Mouse (Mus musculus) left cerebral cortex, adult 18-20 months (tissue): ENCODE data around the gene Catsper4. TPM values are rescaled to one million over a fixed set of nuclear protein-coding genes. Genes with fewer than 3 reads are reported as not detected.
A peak's percentile ranks its signal among the peaks of the same experiment; 100 is the strongest.

Source experiments
- DNase-seq, 2 experiments: peaks; one replicate each; pipeline ENCODE4 v3.0.0; 2021 to 2022; ENCODE audit warnings: low spot score in 2 of 2, mixed read lengths in 1 of 2
- total RNA-seq, 2 experiments: library from RNA; stranded (reverse); gene quantifications; 2 replicates each; pipeline ENCODE4 v1.2.3; 2021

The Catsper4 gene
- total RNA-seq, 2 experiments from 2014 or later = not detected

DNA sequence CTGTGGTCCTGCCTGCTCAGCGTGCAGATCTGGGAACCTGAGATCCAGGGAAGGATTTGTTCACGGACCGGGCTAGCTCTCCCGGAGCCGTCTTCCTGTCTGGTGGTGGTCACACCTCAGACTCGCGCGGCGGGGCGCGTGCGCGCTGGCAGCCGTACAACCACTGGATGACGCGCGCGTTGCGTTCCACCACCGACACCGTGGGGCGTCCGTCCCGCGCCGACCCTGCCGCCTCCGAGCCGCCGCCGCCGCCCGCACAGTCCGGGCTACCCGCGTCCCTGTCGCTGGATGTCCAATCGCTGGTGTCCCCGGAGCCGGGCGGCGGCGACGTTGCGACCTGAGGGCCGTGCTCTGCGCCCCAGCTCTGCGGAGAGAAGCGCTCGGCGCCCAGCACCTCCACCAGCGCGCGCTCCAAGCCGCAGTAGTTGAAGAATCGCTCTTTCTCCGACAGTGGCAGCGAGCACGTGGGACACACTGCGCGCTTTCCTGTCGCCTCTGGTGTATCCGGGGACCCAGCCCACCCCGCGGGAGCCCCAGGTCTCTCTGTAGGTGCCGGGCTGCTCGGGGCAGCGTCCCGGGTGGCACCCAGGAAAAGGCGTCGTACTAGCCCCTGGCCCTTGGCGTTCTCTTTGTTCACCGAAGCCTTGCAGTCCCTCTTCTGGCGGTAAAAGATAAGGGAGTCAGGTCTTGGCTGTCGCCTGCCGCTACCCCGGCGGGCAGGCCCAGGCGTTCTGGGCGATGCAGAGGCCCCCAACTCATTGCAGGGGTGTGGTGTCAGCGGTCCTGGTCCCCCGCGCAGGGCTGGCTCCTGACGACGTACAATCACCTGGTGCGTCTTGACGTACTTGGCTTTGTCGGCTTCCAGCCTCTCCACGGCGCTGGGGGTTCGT, 24.3 kb upstream of the Catsper4 start:
- peak; percentile 31 to 62 for DNase-seq

DNA sequence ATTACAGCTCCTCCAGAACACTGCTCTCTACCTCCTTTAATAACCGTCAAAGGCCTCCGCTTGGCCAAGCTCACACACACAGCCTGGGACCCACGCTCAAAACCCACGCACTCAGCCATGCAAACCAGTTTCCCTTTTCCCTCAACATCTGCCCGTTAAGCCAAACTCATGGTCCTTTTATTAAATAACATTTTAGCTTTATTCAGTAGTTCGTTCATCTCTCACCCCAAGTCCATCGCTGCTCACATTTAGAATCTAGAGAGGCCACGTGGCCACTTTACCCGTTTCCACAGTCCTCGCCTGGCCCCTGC, 23.7 kb upstream of the Catsper4 start:
- peak in 1 of 2 experiments; percentile 49 for DNase-seq

DNA sequence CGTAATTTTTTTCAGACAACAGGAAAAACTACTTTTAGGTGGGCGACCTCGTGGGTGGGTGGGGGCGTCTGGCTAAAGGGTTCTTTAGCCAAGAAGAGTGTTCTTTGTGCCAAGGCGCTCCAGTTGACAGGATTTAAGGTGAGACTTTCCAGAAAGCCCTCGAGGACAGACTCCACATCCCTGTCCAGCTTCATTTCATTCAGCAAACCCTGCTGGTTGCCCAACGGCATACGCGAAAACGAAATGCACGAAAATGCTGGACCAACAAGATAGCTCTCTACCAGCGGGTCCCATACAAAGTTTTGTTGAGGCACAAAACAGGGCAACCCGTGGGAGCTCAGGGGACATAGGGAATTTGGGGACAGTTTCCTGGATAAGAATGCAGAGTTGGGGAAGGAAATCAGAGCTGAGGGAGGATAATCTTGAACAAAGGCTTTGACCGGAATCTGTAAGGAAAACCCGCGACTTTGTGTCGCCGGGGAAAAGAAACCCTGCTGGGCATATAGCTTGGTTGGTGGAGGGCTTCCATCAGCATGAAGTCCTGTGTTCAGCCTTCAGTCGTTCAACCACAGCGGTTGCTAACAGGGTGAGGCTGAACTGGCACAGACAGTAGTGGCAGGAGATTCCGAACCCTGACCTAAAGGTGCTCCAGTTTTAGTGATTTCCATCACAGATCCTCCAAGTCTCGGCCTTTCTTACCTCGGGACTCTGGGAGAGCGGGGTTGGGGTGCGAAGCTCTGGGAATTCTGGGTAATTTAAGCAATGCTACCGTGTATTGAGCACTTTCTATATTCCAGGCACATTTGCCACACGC, 23.1 kb upstream of the Catsper4 start:
- DNase-seq = no peak

DNA sequence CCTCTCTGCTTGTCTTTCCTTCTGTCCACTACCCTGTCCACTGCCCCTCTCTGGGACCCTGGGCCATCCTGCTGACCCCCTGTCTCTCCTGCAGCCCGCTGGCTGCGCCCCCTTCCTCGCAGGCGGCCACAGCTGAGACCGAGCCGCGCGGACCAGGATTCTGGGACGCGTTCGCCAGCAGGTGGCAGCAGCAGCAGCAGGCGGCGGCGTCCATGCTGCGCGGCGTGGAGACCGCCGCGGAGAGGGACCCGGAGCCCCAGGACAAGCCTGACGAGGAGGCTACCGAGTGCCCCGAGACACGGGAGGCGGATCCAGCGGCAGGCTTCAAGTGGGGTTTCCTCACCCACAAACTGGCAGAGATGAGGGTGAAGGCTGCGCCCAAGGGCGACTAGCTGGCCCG, 22.5 kb upstream of the Catsper4 start:
- DNase-seq = peak; percentile 74 to 76

DNA sequence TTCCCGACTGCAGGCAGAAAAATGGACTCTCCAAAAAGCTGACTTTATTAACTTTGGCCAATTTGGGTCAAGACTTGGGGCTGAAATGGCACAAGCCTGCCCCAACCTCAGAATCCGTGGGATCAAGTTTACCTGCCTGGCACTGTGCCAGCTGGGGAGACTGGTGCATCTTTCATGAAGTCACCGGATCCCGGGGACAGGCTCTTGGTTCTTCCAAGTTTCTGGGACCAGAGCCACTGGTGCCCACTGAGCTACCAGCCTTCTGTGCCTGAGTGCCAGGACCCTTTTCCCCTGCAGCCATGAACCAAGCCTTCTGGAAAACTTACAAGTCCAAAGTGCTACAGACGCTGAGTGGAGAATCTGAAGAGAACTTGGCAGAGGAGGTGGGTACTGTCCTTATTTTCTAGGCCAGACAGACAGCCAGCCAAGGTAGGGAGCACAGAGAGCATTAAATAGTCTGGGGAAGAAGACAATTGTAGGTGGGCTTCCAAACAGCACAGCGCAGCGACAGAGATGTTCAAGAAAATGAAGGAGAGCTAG, 19.6 kb upstream of the Catsper4 start, which contains the start of gene Gm30191:
Gene Gm30191 (plus strand): TSS at position 217 of the 540 bp plus-strand sequence.
- DNase-seq = no peak

DNA sequence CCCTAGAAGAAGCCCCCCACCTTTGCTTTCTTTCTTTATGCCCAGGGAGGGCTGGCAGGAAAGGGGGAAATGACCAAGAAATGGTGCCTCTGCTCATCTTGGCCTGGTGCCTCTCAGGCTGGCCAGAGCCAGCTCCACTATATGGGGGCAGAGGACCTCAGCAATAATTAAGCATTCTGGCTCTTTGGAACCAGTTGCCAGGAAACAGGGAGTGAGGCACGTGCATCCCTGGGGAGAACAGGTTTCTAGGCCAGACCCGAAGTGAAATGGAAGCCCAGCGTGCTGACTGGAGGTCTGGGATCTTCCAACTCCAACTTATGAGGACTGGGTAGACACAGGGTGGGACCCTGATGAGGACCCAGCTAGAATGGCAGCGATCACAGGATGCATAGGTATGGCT, 19.1 kb upstream of the Catsper4 start:
- no peak for DNase-seq

DNA sequence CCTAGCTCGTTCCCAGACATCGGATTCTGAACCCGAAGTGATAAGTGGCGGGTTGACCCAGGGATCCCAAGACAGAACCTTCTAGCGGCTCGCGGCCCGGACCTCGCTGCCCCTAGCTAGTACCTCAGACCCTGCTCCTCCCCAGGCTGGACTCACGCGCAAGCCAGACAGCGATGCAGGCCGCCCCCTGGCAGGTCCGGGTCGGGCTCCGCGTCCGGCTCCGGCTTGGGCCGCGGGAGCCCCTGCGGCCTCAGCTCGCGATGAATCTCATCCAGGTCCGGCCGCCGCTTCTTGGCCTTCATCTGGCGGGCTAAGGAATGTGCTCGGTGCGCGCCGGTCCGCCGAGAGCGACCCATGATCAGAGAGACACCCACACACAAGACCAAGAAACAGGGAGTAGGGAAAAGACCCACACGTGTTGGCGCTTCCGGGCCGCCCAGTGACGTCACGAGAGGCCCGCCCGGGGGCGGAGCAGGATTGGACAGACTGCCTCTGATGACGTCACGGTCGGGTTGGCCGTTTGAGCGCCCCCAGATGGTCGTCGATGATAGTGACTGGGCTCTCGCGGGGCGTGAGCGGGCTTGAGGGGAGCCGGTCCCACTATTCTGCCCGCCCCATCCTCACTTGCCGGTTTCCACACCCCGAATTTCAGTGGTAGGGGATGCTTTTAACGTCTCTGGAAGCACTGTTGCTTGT, 18.1 kb upstream of the Catsper4 start, which contains the start of gene Zfp593:
Gene Zfp593 (minus strand): TSS at position 445 of the 696 bp plus-strand sequence.
- peak; percentile 96 to 98 for DNase-seq

DNA sequence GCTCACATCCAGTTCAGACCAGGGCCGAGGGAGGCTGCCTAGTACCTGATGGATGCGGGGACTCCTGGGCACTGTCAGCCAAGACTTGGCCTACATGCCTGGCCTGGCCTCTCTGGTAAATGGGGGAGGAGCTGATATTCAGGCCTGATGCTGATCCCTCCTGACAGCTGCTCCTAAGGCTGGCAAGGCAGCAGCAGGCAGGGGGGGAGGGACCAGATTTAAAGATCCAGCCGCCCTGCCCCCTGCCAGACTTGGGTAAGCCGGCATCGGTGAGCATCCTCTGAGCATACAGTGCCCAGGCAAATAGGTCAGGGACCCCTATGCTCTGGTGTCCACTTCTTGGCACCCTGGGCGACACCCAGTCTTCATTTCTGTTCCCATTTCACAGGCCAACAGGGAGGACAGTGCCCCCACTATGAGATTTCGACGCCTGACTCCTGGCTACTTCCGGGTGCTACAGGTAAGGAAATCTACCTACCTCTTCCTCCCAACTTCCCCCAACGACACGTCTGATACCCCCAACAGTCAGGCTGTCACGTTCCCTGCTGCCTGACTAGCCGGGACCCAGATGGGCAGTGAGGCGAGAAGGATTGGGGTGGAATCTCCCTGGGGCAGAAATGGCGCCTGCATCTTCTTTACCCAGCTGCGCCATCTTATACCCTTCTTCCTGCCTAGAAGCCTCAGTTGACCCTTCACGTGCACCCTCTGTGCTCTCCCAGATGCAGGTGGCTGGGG, 16.5 kb upstream of the Catsper4 start, which contains the start of gene E130218I03Rik:
Gene E130218I03Rik (plus strand): TSS at position 147 of the 735 bp plus-strand sequence.
- no peak for DNase-seq

DNA sequence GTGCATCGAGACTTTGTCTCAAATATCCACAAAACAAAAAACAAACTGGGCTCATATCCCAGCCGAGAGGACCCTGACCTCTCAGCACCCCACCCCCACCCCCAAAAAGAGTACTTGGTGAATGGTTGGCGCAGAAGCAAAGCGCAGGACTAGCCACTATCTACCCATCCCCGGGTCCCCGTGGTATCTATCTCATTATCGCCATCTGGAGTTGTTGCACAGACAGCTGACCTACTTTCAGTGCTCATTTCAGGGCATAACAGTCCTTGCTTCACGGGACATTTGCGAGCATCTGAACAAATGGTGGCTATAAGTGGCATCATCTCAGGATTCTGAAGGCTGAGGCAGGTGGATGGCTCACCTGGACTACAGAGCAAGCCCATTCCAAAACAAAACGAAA, 11.5 kb upstream of the Catsper4 start:
- DNase-seq = no peak

DNA sequence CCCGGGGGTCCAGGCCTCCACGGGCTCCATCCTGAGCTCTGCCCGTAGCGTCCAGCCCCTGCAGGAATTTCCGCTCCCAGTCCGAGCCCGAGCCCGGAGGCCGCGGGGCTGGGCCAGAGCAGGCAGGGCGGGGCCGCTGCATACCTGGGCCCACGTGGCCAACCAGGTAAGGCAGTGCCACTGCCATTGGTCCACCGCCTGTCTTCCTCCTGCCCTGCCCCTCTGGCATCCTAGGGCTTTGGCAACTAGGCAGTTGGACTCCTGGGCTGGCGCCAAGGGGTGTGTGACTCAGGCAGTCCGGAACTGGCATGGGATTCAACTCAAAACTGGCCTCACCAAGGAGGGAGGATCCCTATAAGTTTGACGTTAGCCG, 11.1 kb upstream of the Catsper4 start, which contains the start of gene Cnksr1:
Gene Cnksr1 (minus strand): TSS at position 121 of the 373 bp plus-strand sequence.
- DNase-seq = peak in 1 of 2 experiments; percentile 27

DNA sequence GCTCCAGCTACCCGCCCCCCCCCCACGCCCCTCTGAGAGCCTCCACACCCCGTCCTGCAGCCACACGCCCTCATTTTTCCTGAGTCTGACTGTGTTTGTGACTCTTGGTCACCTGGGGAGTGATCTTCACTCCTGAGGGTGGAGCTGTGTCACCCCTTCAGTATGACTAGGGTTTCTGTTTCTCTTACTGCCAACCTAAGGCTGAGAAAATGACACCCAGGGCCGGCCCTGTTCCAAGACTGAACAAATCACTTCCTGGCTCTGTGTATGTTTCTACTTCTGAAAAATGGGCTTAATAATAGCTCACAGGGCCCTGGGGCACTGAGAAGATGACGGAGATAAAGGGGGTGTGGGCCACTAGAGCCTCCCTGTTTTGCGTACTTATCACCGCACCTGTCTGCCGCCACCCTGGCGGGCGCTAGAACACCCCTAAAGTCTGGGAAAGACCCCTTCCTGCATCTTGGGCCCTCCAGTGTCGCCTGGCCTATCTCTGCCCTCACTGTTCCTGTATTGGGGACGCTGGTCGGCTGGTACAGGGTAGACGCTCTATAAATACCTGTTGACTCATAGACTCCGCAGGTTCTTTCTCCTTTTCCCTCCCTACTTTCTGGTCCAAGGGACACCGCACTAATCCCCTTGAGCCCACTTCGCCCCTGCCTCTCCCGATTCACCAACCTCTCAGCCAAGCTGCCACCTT, 10.5 kb upstream of the Catsper4 start:
- no peak for DNase-seq

DNA sequence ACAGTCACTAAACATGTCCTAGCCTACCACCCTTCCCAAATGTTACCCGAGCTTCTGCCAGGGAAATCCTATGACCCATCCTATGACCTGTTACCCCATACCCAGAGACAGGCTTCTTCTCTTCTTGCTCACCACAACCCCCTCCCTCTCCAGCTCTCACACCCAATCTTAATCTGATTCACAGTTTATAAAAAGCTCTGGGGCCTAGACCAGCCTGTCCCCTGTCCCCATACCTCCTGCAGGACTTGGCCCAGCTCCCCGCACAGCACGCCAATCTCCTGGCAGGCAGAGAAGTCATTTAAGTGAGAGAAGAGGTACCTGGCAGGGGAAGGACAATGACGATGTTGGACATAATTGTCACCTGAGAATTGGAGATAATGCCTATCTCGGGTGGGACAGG, 7.7 kb upstream of the Catsper4 start:
- DNase-seq = no peak

DNA sequence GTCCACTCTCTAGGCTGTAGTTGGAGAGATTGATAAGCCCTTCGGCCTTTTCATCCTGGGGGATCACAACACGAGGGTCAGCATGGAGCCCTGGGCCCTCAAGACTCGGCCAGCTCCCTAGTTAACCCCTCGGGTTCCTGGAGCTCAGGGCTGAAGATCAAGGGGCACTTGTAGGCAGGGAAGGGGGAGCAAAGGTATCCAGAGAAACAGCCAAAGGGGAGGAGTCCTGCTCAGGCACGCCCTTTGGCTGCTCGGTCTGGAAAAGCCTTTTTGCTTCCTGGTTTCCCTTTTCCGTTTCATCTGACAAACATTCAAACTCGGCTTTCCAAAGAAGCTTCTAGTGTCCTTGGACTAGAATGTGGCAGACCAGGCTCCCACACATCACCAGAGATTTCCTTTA, 3.2 kb upstream of the Catsper4 start:
- no peak for DNase-seq

DNA sequence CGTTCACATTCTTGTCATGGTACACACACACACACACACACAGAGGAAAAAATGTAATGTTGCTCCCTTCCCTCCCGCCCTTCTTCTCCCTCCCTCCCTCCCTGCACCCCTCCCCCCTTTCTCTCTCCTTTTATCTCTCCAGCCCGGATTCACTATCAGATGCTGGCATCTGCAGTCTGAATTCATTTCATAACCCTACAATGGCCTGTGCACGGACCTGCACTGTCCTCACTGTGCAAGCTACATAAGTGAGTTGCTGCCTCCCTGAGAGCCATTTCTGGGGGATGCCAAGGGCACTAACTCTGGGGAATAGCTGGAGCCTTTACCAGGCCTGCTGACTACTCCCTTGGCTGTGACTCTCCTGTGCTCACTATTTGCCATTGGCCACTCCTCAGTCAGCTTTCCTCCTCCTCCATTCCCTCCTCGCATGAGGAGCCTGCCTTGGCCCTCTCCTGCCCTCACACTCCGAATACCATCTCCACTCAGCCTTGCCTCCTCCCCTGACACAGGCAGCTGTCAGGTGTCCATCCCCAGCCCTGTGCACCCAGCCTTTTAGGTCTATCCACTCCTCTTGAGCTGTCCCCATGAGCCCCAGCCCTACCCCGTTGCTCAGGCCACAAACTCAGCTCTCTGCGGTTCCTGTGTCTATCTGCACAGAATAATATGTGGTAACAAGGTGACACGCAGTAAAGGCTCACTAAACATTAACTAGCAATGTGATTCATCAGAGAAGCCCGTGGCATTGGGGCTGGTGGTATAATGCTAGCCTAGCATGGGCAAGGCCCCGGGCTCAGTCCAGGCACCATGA, 4.2 kb downstream of the Catsper4 start:
- no peak for DNase-seq

DNA sequence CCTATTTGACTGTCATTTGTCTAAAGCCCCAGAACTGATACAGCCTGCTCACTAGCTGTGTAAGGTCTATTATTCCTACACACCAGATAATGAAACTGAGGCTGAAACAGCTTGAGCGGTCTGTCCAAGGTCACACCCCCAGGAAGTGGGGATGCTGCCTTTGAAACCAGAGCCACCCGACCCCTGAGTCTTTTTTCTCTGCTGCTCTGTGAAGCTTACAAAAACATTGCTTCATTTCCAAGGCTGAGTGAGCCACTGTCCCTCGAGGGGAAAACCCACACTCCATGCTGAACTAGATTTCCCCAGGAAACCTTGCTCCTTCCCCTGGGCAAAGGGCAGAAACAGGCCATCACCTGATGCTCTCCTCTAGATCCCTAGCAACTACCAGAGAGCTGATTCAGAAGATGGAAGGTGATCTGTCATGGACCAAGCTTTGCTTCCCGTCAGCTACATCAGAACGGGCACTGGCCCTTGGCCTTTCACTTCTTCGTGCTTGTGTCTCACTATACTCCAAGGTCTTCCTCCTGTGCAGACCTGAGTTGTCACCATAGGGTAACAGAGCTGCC, 20.6 kb downstream of the Catsper4 start:
- DNase-seq = no peak

DNA sequence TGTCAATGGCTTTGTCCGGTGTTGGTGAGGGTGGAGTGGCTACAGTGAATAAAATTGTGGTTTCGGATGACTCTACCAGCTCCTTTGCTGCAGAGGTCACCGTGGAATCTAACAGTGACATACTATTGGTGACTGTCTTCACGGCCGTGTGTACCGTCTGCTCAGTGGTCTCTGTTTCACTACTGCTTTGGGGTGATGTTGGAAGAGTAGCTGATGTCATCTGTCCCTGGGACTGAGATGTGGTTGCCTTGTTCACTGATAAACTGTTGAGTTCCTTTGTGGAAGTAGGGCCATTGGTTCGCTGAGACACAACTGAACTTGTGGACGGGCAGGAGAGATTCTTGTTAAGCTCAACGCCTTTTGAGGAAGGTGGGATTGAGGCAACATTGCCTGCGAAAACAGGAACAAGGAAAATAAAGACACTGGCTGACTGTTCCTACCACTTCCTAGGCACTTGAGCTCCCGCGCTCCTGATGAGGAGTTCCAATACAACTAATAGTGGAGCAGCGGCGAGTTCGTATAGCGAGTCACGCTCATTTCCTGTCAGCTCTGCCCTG, 23.8 kb downstream of the Catsper4 start:
- no peak for DNase-seq

DNA sequence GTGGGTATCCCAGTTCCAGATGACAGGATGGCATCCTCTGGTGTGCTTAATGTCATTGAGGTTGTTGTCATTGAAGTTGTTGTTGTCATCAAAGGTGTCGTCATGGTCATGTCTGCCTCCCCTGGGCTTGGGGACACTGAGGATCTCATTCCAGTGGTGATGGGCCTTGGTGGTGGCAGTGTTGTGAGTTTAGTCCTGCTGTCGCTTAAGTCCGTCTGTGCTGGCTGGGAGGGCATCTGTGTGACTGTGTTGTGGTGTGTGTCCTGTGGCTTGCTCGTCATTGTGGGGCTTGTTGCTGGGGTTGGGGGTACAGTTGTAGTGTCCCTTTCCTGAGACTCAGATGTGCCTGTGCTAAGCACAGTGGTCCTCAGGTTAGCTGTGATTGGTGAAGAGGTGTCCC, 24.3 kb downstream of the Catsper4 start, which contains the start of gene Gm7534:
Gene Gm7534 (minus strand): TSS at position 101 of the 400 bp plus-strand sequence.
- no peak for DNase-seq

DNA sequence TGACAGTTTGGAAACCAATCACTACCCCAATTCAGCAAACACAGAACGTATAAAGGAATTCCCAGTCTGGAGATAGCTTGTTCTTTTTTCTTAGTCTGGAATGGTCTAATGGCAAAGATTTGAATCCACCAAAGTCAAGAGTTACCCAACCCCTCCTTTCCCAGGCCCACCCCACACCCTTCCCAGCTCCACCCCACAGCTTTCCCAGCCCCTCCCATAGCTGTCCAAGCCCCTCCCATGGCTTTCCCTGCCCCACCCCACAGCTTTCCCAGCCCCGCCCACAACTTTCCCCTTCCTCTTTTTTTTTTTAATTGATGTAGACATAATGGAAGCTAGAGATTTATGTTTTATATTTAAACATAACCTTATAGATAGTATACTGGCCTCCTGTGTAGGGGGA, 27.8 kb downstream of the Catsper4 start:
- DNase-seq = no peak
